Mouse (Mus musculus) telencephalon, adult 2 months (tissue): ENCODE data around the gene Gm21732.
"Not testable (repeated sequence)": the region's sequence is repeated elsewhere in the genome, so short reads cannot be mapped to it uniquely, and the experiment has no call there.

ENCODE experiments used
- DNase-seq: peaks from one replicate; pipeline ENCODE4 v3.0.0-alpha.2; 2011; ENCODE audit warnings: low read depth, low spot score

Gm21732 gene

DNA sequence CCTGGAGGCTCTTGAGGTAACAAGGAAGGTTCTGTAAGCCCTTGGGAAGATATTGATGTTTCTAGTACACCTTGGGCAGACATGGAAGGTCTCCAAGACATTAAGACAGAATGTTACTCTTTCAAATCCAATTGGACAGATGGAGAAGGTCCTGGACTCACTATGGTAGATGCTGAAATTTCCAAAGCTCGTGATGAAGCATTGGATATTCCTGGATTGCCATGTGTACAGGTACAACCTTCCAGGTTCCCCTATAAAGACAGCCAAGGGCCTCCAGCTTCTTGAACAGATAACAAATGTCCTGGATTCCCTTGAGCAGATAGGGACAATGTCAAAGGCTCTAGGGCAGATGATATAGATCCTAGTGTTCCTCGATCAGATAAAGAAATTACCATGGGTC lies at the start of gene Gm21732:
TSS of gene Gm21732 (minus strand) at position 101 of the 400 bp plus-strand sequence.
- not testable (repeated sequence) for DNase-seq
